Mouse (Mus musculus) fat pad, adult 2 months (tissue): Measurements from ENCODE around the gene Ppa2.
A peak's percentile ranks its signal among the peaks of the same experiment; 100 is the strongest.

Experiments
- DNase-seq: peaks from one replicate; pipeline ENCODE4 v3.0.0-alpha.2; 2011; ENCODE audit warnings: low read depth, low spot score; ENCODE audit errors: extremely low read depth

Gene Ppa2

DNA sequence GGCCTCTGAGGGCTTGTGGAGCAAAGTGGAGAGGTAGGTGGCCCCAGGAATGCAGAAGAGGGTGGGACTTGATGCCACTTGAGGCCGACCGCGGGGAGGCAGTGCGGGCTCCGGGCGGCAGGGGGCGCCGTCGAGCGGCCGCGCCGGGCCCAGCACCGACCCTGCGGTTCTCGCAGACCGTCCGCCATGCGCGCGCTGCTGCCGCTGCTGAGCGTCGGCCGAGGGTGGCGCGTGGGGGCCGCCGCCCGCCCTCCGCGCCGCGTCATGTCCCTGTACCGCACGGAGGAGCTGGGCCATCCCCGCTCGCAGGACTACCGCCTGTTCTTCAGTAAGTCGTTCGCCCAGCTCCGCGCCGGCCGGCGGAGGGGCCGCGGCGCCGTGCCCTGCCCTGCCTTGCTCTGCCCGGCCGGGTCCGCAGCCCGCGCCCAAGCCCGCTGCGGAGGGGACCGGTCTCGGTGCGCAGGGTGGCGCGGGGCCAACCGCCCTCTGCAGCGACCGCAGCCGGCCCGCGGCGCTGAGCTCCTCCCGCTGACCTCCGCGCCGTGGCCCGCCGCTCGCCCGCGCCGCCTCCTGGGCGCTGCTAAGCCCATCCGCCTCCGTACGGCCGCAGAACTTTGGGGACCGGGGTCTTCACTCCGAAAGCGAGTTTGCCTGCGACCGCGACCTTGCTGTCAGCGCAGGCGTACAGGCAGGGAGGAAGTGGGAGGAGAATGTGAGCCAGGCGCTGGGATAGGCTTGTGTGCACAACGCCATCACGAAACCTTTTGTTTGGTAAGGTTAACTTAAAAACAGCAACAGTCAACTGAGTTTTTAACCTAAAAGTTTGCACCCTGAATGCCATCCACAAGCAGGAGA lies at the start of gene Ppa2:
Ppa2 (plus strand) TSS at position 157 of the 855 bp plus-strand sequence.
- DNase-seq: no peak

DNA sequence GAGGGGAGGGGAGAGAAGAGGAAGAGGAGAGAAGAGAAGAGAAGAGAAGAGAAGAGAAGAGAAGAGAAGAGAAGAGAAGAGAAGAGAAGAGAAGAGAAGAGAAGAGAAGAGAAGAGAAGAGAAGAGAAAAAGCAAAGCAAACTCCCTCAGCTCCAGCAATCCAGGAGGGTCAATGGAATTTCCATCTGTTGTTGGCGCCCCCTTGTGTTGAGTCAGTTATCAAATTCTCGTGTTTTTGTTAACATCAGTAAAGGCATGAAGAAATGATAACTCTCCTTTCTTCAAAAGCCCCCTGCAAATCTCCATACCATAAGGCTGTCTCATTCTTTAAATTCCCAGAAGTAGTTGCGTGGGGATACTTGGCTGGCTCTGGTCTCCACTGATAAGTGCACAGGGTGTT lies 38.0 kb upstream of the Ppa2 start:
- DNase-seq: no peak

- no peak for DNase-seq
Measured at GRCm38 (mm10) chr3:133284587-133284986, 25.3 kb upstream of the Ppa2 start.

GRCm38 (mm10) chr3:133288795-133289194 lies 21.1 kb upstream of the Ppa2 start:
- DNase-seq: no peak

- DNase-seq: no peak
Measured at GRCm38 (mm10) chr3:133304328-133304727, 5.6 kb upstream of the Ppa2 start.

DNA sequence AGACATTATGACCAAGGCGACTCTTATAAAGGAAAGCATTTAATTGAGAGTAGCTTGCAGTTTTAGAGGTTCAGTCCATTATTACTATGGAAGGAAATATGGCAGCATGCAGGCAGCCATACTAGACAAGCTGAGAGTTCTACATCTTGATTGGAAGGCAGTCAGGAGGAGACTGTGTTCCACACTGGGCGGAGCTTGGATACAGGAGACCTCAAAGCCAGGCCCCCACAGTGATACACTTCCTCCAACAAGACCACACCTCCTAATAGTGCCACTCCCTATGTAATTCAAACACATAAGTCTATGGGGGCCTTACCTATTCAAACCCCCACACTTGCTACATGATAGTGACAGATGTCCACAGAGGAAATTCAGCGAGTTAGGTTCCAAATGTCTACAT lies 1.5 kb upstream of the Ppa2 start:
- no peak for DNase-seq

GRCm38 (mm10) chr3:133309359-133309758 lies 551 bp upstream of the Ppa2 start:
- no peak for DNase-seq

- DNase-seq: no peak
Measured at GRCm38 (mm10) chr3:133310809-133311179, 884 bp downstream of the Ppa2 start.

DNA sequence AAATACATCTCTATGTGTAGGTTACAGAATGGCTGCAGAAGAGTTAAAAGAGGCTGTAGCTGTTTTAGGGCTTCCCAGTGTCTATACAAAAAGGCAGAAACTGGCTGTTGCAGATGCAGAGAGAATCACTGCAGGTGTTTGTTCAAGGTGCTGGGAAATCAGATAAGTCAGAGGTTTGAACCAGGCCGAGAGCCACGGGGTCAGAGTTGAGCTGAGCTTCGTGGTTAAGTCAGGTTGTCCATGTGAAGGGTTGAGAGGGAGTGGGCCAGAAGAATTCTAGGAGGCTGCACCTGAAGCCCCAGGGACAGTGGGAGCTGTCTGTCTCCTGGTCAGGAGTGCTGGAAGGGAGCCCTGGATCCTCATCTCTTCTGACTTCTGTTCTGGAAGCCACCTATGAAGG lies 2.4 kb downstream of the Ppa2 start:
- DNase-seq: no peak

DNA sequence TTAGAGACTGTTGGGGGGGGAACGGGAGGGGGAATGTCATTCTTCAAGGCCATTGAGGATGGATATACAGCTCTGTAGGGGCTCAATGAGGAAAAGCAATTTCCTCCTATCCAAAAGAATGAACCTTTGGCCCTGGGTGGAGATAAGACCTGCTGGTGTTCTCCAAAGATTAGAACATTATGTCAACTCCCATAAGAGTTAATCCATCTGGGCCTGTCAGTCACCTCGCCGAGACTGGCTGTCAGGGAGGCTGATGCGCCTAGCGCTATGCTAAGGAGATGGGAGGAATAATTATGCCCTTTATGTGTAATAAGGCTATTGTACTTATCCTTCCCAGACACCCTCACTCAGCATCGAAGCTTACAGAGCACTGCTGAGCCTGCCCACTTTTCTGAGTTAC lies 2.9 kb downstream of the Ppa2 start:
- no peak for DNase-seq

- no peak for DNase-seq
Measured at GRCm38 (mm10) chr3:133313491-133314199, 3.7 kb downstream of the Ppa2 start.

DNA sequence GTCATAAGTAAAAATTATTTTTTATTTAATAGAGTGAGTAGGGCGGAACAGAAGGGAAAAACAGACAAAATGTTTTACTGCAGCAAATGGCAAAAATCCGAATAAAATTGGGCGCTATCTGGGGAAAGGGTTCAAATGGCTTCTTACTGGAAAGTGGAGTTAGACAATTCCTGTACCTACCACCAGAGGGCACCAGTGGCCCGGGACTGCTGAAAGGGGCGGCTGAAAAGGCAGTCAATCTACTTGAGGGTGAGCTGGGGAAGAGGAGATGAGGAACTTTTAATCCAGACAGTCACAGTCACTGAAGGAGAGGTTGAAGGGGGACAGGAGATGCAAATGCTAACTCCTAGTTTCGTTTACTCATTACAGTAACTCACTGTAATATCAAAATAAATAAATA lies 4.6 kb downstream of the Ppa2 start:
- no peak for DNase-seq

DNA sequence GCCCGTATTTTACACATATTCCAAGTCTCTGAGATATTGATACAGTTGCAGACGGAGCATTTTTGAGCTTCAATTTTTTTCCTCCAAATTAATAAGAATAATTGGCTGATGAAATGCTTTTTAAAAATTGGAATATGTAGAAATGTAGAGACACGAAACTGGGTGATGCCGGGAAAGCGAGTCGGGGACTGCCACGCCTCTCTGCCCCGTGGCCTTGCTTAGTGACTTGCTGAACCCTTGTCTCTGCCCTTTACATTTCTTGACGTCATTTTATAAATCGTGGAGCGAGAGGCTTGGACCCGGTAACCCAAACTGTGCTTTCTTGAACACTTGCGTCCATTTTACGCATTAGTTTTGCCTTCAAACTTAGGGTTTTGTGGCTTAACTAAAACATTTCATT lies 5.1 kb downstream of the Ppa2 start:
- DNase-seq: no peak

- DNase-seq: no peak
Measured at GRCm38 (mm10) chr3:133315647-133316046, 5.7 kb downstream of the Ppa2 start.

- DNase-seq: no peak
Measured at GRCm38 (mm10) chr3:133317845-133318244, 7.9 kb downstream of the Ppa2 start.

DNA sequence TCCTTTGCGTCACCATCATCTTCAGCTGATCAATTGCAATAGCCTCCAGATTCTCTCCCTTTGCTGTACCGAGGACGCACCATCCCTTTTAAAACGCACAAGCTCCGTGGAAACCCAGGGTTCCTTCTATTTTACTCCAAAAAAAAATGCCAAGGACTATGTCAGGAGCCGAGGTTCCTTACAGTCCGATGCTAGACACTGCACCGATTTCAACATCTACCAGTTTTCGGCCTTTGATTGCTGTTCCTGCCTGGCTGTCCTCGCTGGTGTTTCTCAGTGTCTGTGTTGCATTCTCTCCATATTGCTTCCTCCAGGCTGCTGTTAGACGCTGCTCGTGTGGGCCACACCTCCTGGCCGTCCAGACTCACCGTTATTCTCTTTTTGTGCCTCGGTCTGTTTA lies 8.7 kb downstream of the Ppa2 start:
- DNase-seq: no peak

DNA sequence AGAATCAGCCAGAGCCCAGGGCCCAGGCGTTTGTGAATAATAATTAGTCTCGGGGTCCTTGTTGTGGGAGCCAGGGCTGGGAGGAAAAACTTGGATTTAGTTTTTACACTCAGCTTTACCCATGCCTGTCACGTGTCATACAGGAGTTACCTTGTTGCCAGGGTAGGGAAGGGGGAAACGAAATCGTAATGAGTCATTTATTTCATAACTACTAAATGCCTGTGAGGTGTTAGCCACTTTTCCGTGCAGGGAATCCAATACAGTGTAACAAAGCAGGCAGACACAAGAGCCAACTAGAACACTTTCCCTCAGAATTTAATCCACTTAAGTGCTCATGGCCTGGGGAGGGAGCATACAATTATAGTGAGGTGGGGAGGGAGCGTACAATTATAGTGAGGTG lies 9.9 kb downstream of the Ppa2 start:
- DNase-seq: peak; percentile 16

DNA sequence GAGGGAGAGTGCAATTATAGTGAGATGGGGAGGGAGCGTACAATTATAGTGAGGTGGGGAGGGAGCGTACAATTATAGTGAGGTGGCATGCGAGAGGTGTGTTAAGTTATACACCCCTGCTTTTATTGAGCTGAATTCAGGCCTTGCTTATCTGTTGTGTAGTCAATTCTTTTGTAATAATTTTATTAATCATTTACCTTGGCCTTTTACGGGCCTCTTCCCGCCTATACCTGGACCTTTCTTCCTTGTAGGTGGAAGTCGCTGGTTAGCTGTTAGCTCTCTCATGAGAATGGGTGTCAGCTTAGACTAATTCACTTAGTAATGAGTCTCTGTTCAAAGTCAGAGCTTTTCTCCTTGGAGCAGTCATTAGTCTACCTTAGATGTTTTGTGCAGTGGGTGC lies 10.4 kb downstream of the Ppa2 start:
- DNase-seq: no peak

- DNase-seq: no peak
Measured at GRCm38 (mm10) chr3:133321928-133322327, 12.0 kb downstream of the Ppa2 start.

DNA sequence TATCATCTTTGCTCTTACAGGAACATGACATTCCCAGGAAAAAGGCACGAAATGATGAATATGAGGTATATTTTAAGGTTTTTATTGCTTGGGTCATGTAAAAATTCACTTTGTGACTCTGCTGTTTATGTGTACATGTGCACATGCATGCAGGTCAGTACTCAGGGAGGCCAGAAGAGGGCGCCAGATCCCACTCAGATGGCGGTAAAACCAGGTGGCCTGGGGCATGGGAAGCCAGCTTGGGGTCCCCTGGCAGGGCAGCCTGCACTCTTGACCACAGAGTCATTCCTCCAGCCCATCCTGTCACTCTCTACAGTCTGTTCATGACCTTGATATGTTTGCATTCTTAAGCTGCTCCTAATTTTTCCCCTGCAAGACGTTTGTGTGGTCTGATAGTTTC lies 12.6 kb downstream of the Ppa2 start:
- no peak for DNase-seq

- DNase-seq: no peak
Measured at GRCm38 (mm10) chr3:133325135-133325534, 15.2 kb downstream of the Ppa2 start.

GRCm38 (mm10) chr3:133328551-133328950 lies 18.6 kb downstream of the Ppa2 start:
- no peak for DNase-seq
